Mouse (Mus musculus) erythroblast, embryonic 14.5 days (primary cell): ENCODE data around the gene 1700020L24Rik. TPM values are rescaled to one million over a fixed set of nuclear protein-coding genes. Genes with fewer than 3 reads are reported as not detected.

Experiments used
- H3K27me3 ChIP-seq: 2 replicates; pipeline ENCODE4 v1.6.1; 2012; ENCODE audit warnings: inconsistent platforms; ENCODE audit not compliant: control insufficient read depth
- H3K36me3 ChIP-seq: 2 replicates; pipeline ENCODE4 v1.6.1; 2012; ENCODE audit warnings: mild to moderate bottlenecking, inconsistent platforms; ENCODE audit not compliant: control insufficient read depth
- H3K4me1 ChIP-seq: 2 replicates; pipeline ENCODE4 v1.6.1; 2012; ENCODE audit warnings: inconsistent platforms; ENCODE audit not compliant: control insufficient read depth
- H3K4me3 ChIP-seq: replicated peaks from 2 replicates; pipeline ENCODE3; 2012; ENCODE audit warnings: moderate library complexity, mild to moderate bottlenecking, inconsistent platforms
- H3K9me3 ChIP-seq: 2 replicates; pipeline ENCODE4 v1.6.1; 2012; ENCODE audit warnings: low read length, inconsistent platforms, mixed read lengths; ENCODE audit not compliant: control insufficient read depth
- GATA1 ChIP-seq: IDR thresholded peaks from 2 replicates; pipeline ENCODE4 v1.6.1; 2012; ENCODE audit warnings: low read length, inconsistent platforms, mixed read lengths
- TAL1 ChIP-seq: IDR thresholded peaks from 3 replicates; pipeline ENCODE4 v1.6.1; 2012; ENCODE audit warnings: low read length, inconsistent platforms, mixed read lengths
- polyA plus RNA-seq: library from polyadenylated mRNA; stranded (reverse); fragments of >175 nt; gene quantifications from 2 replicates; pipeline ENCODE4 v1.2.3, GENCODE M21; 2012

Gene 1700020L24Rik
- polyA plus RNA-seq, 1 experiment, result not detected

- no peaks in the 10 kb centered on the region; the same call in 1 of the 2 replicates for H3K9me3 ChIP-seq
- H3K27me3 ChIP-seq, result peaks cover 82% of the 10 kb centered on the region
- no peaks in the 10 kb centered on the region for H3K36me3 ChIP-seq
- peak within 1 kb of the TSS; percentile 49 for H3K4me3 ChIP-seq
- no peak for TF ChIP-seq TAL1
- TF ChIP-seq GATA1, result no peak
- H3K4me1 ChIP-seq, result peaks cover 4% of the 10 kb centered on the region
Measured at GRCm38 (mm10) chr11:83462711-83463244, 25.3 kb downstream of the 1700020L24Rik start, which contains the start of gene Mmp28. Gene Mmp28 (minus strand): TSS chr11:83463071.

GRCm38 (mm10) chr11:83465976-83466375 lies 28.5 kb downstream of the 1700020L24Rik start:
- no peak overlapping the region for H3K4me3 ChIP-seq
- H3K4me1 ChIP-seq, result peaks cover 4% of the 10 kb centered on the region
- TF ChIP-seq GATA1, result no peak
- TF ChIP-seq TAL1, result no peak
- no peaks in the 10 kb centered on the region for H3K36me3 ChIP-seq
- H3K9me3 ChIP-seq, result no peaks in the 10 kb centered on the region; the same call in 1 of the 2 replicates
- H3K27me3 ChIP-seq, result peaks cover 80% of the 10 kb centered on the region

GRCm38 (mm10) chr11:83467120-83467652 lies 29.7 kb downstream of the 1700020L24Rik start:
- TF ChIP-seq TAL1 (no peak), GATA1 (no peak)
- Histone ChIP-seq H3K4me1 (peaks cover 13% of the 10 kb centered on the region), H3K4me3 (no peak overlapping the region), H3K36me3 (no peaks in the 10 kb centered on the region), H3K27me3 (peaks cover 68% of the 10 kb centered on the region), H3K9me3 (no peaks in the 10 kb centered on the region; the same call in 1 of the 2 replicates)

- Histone ChIP-seq H3K36me3 (no peaks in the 10 kb centered on the region), H3K4me3 (no peak overlapping the region), H3K27me3 (peaks cover 52% of the 10 kb centered on the region), H3K4me1 (peaks cover 12% of the 10 kb centered on the region), H3K9me3 (no peaks in the 10 kb centered on the region)
- TF ChIP-seq GATA1 (no peak), TAL1 (no peak)
Measured at GRCm38 (mm10) chr11:83468765-83469164, 31.3 kb downstream of the 1700020L24Rik start.

GRCm38 (mm10) chr11:83471766-83472165 lies 34.3 kb downstream of the 1700020L24Rik start:
- Histone ChIP-seq H3K4me3 (peak overlapping the region; percentile 98), H3K27me3 (peaks cover 22% of the 10 kb centered on the region), H3K9me3 (no peaks in the 10 kb centered on the region), H3K4me1 (peaks cover 24% of the 10 kb centered on the region), H3K36me3 (peaks cover 17% of the 10 kb centered on the region)
- TF ChIP-seq GATA1 (no peak), TAL1 (no peak)

GRCm38 (mm10) chr11:83472324-83473234 lies 35.1 kb downstream of the 1700020L24Rik start, which contains the start of gene Taf15:
Gene Taf15 (plus strand): TSS chr11:83473086.
- Histone ChIP-seq H3K36me3 (peaks cover 25% of the 10 kb centered on the region), H3K9me3 (no peaks in the 10 kb centered on the region), H3K4me1 (peaks cover 24% of the 10 kb centered on the region), H3K27me3 (peaks cover 14% of the 10 kb centered on the region), H3K4me3 (peak within 1 kb of the TSS; percentile 98)
- no peak for TF ChIP-seq GATA1
- no peak for TF ChIP-seq TAL1

GRCm38 (mm10) chr11:83473235-83474016 lies 35.9 kb downstream of the 1700020L24Rik start:
- peaks cover 24% of the 10 kb centered on the region for H3K4me1 ChIP-seq
- H3K36me3 ChIP-seq, result peaks cover 31% of the 10 kb centered on the region
- peak overlapping the region; percentile 98 for H3K4me3 ChIP-seq
- H3K27me3 ChIP-seq, result peaks cover 10% of the 10 kb centered on the region
- H3K9me3 ChIP-seq, result no peaks in the 10 kb centered on the region
- TF ChIP-seq GATA1 (no peak), TAL1 (no peak)

Other genes starting within 250 kb of the 1700020L24Rik start
- gene Slfn3, start 246.3 kb upstream of the 1700020L24Rik start, polyA plus RNA-seq, result not detected in 2 replicates
- gene Slfn14, start 151.0 kb upstream of the 1700020L24Rik start, polyA plus RNA-seq, result 1.0 and 1.1 TPM in 2 replicates
- gene Ap2b1, start 138.7 kb upstream of the 1700020L24Rik start, polyA plus RNA-seq, result 1.3 and 1.5 TPM in 2 replicates
- 0.02 and 0.07 TPM in 2 replicates for gene Pex12, start 135.1 kb upstream of the 1700020L24Rik start, polyA plus RNA-seq
- not detected in 2 replicates for gene Rasl10b, start 28.5 kb upstream of the 1700020L24Rik start, polyA plus RNA-seq
- not detected in 2 replicates for gene Gas2l2, start 8.2 kb upstream of the 1700020L24Rik start, polyA plus RNA-seq
- gene Mmp28, start 25.4 kb downstream of the 1700020L24Rik start, polyA plus RNA-seq, result not detected in 2 replicates
- 21.1 and 21.3 TPM in 2 replicates for gene Taf15, start 35.4 kb downstream of the 1700020L24Rik start, polyA plus RNA-seq
- not detected in 2 replicates for gene Heatr9, start 84.5 kb downstream of the 1700020L24Rik start, polyA plus RNA-seq
- gene Ccl5, start 92.8 kb downstream of the 1700020L24Rik start, polyA plus RNA-seq, result not detected in 2 replicates
- 0.06 TPM in 1 of 2 replicates, not detected in the other for gene Ccl9, start 141.0 kb downstream of the 1700020L24Rik start, polyA plus RNA-seq
- 0.23 TPM in 1 of 2 replicates, not detected in the other for gene Ccl6, start 155.4 kb downstream of the 1700020L24Rik start, polyA plus RNA-seq
- not detected in 2 replicates for gene Rpl9-ps1, start 207.9 kb downstream of the 1700020L24Rik start, polyA plus RNA-seq
- 0.08 and 0.24 TPM in 2 replicates for gene Ccl3, start 211.7 kb downstream of the 1700020L24Rik start, polyA plus RNA-seq
- 0.09 TPM in 1 of 2 replicates, not detected in the other for gene Ccl4, start 224.9 kb downstream of the 1700020L24Rik start, polyA plus RNA-seq